Mouse (Mus musculus) MEL (cell line): ENCODE results near the gene Ppp1r37.

Experiments
- CTCF ChIP-seq, 3 experiments: IDR thresholded peaks in 2 of 3; conservative IDR thresholded peaks in 1 of 3; 2 replicates each; pipeline ENCODE4 v1.5.1; 2011 to 2012; ENCODE audit warnings: low read length in 3 of 3, low read depth in 2 of 3, mild to moderate bottlenecking in 2 of 3, improper control_type of control experiment in 1 of 3, inconsistent platforms in 1 of 3, mixed read lengths in 1 of 3, moderate library complexity in 1 of 3; ENCODE audit not compliant: control insufficient read depth in 1 of 3, insufficient read depth in 1 of 3, poor library complexity in 1 of 3, severe bottlenecking in 1 of 3
- EP300 ChIP-seq, 2 experiments: IDR thresholded peaks; 2 replicates each; pipeline ENCODE4 v1.6.1; 2011; ENCODE audit warnings: improper control_type of control experiment in 2 of 2, low read length in 2 of 2, low read depth in 1 of 2, mild to moderate bottlenecking in 1 of 2
- MAFK ChIP-seq: IDR thresholded peaks from 2 replicates; pipeline ENCODE4 v1.6.1; 2011; ENCODE audit warnings: low read depth, mild to moderate bottlenecking, low read length, improper control_type of control experiment, borderline replicate concordance
- MEF2A ChIP-seq: IDR thresholded peaks from 2 replicates; pipeline ENCODE4 v1.6.1; 2014; ENCODE audit warnings: low read depth, mild to moderate bottlenecking, inconsistent platforms, low read length, improper control_type of control experiment; ENCODE audit not compliant: poor library complexity, insufficient replicate concordance, severe bottlenecking; ENCODE audit errors: extremely low read depth
- MYC ChIP-seq: IDR thresholded peaks from 2 replicates; pipeline ENCODE4 v1.6.1; 2011; ENCODE audit warnings: low read depth, mild to moderate bottlenecking, low read length, improper control_type of control experiment, moderate library complexity
- POLR2A ChIP-seq, 2 experiments: IDR thresholded peaks; 2 replicates each; pipeline ENCODE4 v1.6.1; 2011 to 2012; ENCODE audit warnings: low read length in 2 of 2, mild to moderate bottlenecking in 2 of 2, control low read depth in 1 of 2, improper control_type of control experiment in 1 of 2, low read depth in 1 of 2, moderate library complexity in 1 of 2; ENCODE audit not compliant: control insufficient read depth in 1 of 2, insufficient read depth in 1 of 2, poor library complexity in 1 of 2
- RCOR1 ChIP-seq: IDR thresholded peaks from 2 replicates; pipeline ENCODE4 v1.6.1; 2012; ENCODE audit warnings: low read depth, mild to moderate bottlenecking, inconsistent platforms, low read length, improper control_type of control experiment
- TAL1 ChIP-seq: IDR thresholded peaks from 2 replicates; pipeline ENCODE4 v1.6.1; 2012; ENCODE audit warnings: mild to moderate bottlenecking, inconsistent platforms, low read length, moderate library complexity, mixed read lengths
- TBP ChIP-seq: IDR thresholded peaks from 2 replicates; pipeline ENCODE4 v1.8.0; 2011; ENCODE audit warnings: low read depth, low read length, improper control_type of control experiment
- USF1 ChIP-seq: IDR thresholded peaks from 2 replicates; pipeline ENCODE4 v1.6.1; 2014; ENCODE audit warnings: low read depth, mild to moderate bottlenecking, inconsistent platforms, low read length, improper control_type of control experiment, moderate library complexity
- ZNF384 ChIP-seq: IDR thresholded peaks from 2 replicates; pipeline ENCODE4 v1.6.1; 2012; ENCODE audit warnings: low read depth, mild to moderate bottlenecking, inconsistent platforms, low read length, improper control_type of control experiment

DNA sequence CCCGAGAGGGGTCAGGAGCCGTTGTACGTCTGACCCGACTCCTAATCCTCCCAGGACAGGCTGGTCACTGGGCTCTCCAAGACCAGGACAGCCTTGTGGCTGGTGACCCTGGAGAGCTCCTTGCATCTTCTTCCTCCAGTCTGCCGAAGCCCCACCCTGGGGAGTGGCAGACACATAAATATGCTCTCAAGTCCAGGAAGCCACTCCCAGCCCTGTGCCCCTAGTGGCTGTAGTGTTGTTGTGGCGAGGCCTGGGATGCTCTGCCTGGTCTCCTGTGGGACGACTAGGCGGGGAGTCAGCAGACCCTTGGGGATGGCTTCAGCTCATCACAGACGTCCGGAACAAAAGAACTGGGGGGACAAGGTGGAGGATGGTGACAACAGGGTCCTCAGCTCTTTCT is 31.8 kb downstream of the Ppp1r37 start:
- TF ChIP-seq EP300 (IDR thresholded peaks at IDR 0.05; ENCODE audit: low read depth in 1 of 2, low read length in 2 of 2) (no peak), CTCF (IDR thresholded peaks at IDR 0.05 in 2 of 3, conservative IDR thresholded peaks at IDR 0.05 in 1 of 3; ENCODE audit: control insufficient read depth in 1 of 3, insufficient read depth in 1 of 3, low read depth in 2 of 3, low read length in 3 of 3, poor library complexity in 1 of 3, severe bottlenecking in 1 of 3) (peak in 1 of 3 experiments; percentile 18; a peak in 1 of 6 replicates), RCOR1 (no peak), MEF2A (no peak), MYC (no peak), POLR2A (IDR thresholded peaks at IDR 0.05; ENCODE audit: control insufficient read depth in 1 of 2, insufficient read depth in 1 of 2, low read depth in 1 of 2, low read length in 2 of 2, poor library complexity in 1 of 2) (no peak), USF1 (no peak), MAFK (no peak), TBP (no peak), TAL1 (no peak), ZNF384 (no peak)
